Mouse (Mus musculus) telencephalon, adult 2 months (tissue): ENCODE results near the gene Myo1a.

Experiments used
- DNase-seq: peaks from one replicate; pipeline ENCODE4 v3.0.0-alpha.2; 2011; ENCODE audit warnings: low read depth, low spot score

Gene Myo1a

DNA sequence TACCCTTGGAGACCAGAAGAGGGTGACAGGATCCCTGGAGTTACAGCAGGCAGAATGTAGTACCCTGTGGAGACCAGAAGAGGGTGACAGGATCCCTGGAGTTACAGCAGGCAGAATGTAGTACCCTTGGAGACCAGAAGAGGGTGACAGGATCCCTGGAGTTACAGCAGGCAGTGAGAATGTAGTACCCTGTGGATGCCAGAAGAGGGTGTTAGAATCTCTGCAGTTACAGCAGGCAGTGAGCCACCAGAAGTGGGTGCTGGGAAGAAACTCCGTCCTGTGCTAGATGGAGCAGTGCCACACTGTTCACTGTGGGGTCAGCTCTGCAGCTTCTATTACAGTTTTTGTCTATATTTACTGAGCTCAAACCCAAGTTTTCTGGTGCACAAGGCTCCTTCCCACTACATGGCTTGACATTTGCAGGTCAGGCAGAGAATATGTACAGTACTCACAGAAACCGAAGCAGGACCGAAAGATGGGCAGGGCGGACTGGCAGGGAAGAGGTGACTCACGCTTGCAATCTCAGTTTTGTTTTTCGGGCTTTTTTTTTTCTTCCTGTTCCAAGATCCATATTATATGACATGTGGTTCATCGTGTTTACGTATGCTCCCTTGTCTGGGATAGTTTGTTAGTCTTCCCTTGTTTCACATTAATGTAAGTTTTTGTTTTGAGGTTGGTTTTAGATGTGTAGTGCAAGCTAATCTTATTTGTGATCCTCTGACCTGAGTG lies 30.0 kb upstream of the Myo1a start:
- DNase-seq = peak; percentile 92

DNA sequence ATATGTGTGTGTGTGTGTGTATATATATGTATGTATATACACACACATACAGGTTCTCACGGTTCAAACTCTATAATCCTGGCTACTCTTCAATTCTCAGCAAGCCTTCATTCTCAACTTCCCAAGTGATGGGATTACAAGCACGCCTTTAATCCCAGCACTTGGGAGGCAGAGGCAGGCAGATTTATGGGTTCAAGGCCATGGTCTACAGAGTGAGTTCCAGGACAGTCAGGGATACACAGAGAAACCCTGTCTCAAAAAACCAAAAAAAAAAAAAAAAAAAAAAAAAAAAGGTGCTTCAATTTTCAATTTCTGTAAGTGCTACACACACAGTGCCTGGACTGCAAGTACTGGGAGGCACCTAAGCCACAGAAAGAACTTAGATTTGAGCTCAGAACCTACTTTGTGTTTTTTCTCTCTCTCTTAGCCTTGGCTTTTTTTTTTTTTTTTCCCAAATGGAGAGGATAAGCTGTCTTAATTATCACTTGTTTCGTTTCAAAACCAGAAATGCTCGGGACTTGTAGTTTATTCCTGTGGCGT lies 29.0 kb upstream of the Myo1a start:
- DNase-seq = no peak

DNA sequence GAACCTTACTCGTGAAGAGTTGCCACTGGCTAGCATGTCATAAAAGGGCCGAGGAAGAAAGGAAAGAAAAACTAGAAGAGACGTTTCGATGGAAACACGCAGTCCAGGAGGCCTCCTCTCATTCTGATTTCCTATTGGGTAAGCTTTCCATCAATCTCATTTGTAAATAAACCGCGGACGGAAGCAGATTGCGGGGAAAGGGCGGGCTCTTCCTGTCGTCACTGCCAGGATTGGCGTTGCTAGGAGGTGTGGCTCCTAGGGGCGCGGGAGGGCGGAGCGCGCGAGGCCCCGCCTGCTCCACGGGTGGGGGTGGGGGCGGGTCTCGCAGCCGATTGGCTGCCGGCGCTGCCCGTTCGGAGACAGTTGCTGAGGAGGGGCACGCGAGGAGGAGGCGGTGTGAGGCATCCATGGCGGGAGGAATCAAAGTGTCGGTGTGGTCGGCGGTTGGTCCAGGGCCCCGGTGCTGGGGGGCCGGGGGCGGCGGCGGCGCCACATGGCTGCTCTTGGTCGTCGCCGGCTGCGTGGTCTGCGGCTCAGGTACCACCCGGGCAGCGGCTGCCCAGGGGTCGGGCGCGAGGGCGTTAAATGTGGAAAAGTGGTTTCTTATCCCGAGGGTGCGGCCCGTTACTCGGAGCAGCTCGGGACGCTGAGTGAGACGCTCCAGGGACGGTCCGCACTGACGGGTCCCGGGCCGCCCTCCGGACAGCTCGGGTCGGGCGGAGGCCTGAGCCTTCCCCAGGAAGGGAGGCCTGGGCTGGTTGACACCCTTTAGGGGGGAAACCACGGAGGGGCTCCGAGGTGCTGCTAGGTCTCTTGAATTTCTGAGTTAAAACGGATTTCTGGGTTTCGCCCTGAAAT lies 28.1 kb upstream of the Myo1a start:
- DNase-seq = peak; percentile 99

DNA sequence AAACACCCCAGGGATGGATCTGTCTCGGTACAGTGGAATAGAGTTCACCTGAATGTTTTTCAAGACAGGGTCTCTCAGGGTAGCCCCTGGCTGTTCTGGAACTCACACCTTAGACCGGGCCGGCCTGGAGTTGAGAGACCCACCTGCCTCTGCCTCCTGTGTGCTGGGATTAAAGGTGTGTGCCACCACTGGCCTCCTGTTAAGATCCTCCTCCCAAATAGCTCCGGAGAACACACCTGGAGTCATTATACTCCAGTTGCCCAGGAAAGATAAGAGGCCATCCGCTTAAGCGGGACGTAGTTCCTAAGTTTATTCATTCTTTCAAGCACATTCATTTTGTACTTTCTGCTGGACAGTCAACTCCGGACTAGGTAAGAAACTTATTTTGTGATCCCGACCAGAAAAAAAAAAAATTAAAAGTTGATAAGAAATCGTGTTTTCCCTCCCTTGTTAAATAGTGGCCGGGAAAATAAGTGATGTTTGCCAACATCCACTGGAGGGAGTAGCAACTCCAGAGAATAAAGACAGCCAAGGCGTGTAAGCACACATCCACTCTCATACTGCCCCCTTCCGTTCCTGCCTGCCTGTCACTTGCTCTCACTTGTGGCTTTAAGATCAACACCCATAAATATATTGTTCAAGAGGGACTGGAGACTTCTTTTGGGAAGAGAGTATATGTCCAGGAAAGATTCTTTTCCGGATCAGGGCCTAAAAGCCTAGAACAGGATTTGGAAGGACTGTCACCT lies 27.2 kb upstream of the Myo1a start:
- DNase-seq = peak; percentile 75

DNA sequence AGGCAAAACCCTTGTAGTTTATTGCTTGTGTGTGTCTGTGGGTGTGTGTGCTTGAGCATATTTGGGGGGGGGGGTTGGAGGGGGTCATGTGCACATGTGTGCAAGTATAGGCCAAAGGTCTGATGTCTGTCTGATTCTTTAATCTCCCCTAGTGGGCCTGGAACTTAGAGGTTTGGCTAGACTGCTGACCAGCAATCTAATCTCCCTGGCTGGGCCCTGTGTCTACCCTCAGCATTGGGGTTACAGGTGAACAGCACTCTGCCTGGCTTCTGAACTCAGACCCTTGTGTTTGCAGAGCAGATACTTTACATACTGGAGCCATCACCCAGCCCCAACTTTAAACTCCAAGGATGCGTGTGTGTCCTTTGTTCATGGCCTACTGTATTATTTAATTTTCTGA lies 25.8 kb upstream of the Myo1a start:
- no peak for DNase-seq

DNA sequence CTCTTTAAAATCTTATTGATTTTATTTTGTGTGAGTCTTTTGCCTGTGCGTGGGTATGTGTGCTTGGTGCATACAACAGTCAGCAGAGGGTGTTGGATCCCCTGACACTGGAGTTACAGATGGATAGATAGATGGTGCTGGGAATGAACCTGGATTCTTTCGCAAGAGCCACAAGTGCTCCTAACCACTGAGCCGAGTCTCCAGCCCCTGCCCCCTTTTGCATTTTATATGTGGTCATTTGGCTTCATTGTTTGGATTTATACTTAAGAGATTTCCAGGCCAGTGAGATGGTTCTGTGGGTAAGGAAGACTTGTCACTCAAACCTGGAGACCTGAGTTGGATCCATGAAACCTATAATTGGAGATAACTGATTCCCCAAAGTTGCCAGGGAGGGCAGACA lies 25.1 kb upstream of the Myo1a start:
- DNase-seq = no peak

DNA sequence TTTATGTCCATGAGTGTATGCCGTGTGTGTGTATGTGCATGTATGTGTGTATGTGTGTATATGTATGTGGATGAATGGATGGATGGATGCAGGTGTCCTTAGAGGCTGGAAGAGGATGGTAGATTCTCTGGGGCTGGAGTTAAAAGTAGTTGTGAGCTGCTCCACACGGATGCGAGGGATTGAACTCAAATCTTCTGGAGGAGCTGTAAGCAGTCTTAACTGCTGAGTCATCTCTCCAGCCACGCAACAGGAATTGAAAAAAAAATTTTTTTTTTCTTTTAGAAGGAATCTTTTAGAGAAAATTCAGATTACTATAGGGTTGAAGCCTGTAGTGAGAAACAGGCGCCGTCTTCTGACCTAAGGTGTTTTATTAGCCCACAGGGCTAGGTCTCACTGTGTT lies 22.1 kb upstream of the Myo1a start:
- no peak for DNase-seq

DNA sequence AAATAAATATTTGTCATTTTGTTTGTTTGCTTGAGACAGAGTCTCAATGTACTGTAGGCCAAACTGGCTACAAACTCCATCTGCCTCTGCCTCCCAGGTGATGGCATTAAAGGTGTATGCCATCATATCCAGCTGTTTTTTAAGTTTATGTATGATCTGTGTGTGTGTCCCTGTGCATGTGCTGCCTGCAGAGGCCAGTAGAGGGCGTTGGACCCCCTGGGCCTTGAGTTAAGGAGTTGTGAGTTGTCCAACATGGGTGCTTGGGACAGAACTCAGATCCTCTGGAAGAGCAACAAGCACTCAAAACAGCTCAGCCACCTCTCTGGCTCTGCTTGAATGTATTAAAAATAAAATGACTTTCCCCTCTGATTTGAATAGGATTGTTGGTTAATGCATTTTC lies 13.9 kb upstream of the Myo1a start:
- no peak for DNase-seq

DNA sequence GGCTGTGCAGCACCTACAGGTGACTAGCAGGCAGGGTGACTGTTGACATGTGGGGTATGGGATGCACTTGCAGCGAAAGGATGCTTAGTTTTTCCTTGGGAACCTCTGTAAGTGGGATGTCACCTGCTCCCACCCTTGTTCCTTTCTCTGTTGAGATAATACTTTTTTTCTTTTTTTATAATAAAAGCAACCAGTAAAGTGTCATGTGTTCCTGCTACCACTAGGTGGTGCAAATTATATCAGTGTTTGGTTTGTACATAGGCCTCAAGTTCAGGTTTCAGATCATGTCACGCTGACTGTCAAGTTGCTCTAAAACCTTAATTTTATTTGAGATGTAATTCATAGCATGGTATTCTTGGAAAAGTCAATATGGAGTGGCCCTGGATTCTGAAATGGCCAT lies 10.3 kb upstream of the Myo1a start:
- no peak for DNase-seq

DNA sequence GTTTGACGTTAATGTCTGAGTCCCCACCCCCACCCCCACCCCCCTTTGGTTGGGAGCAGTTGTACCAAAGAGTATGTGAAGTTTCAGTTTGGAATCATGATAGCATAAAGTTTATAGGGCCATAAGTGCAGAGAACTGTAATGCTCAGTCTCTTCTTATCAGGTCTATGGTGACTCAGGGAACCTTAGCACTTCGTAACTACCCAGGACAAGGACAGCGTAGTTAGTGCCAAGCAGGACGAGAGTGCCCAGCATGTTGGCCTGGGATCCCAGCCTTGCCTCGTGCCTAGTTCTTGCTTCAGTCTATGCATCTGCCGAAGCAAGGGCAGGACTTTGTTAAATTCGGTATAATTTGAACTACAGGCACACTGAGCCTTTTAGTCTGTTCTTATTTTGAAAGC lies 9.2 kb upstream of the Myo1a start:
- no peak for DNase-seq

DNA sequence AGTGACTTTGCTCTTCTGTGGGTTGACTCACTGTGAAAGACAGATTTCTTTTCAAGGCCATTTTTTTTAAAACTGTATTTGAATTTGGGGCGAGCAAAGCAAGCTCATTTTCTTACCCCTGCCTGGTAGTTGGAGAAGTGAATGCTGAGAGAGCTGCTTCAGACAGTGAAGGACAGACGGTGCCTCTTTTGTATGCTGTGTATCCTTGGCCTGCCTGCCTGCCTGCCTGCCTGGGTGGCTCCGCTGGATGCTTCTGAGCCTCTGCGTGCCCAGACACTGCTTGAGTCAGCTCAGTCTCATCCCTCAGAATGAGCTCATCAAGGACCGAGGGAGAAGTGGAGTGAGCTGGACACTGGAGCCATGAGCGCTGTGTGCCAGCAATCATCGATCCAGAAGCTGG lies 6.0 kb upstream of the Myo1a start:
- no peak for DNase-seq

DNA sequence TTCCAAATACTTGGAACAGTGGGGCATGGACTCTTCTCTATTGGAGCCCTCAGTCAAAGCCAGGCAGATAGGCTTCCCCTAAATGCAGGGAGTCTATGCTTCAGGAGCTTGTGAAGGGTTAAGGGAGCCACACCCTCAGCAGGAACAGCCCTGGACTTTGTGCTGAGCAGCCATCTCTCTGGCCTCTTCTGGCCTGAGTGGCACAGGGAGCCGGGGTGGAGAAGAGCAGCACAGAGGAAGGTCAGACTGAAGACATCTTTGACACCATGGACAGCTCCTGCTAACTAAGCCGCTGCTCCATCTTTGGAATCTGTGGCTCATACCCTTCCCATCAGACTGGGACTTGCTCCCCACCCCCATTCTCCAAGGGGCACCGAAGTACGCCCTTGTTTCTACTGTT lies 1.7 kb upstream of the Myo1a start:
- DNase-seq = no peak

DNA sequence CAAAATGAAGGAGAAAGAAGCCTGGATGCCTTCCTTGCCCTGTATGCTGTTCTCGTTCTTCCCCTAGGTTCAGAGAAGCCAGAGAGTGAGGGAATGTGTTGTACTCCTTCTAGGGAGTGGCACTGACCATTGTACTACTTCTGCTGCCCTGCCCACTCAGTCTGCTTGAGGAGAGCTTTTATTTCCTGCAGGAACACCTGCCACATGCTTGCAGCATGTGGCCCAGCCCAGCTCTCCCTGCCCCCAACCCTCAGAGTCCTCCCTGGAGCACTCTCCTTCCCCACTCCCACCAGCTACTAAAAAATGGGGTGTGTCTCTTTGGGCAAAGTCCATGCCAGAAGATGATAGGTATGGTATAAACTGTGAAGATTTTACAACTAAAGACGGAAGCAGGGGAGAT lies 677 bp upstream of the Myo1a start:
- no peak for DNase-seq

DNA sequence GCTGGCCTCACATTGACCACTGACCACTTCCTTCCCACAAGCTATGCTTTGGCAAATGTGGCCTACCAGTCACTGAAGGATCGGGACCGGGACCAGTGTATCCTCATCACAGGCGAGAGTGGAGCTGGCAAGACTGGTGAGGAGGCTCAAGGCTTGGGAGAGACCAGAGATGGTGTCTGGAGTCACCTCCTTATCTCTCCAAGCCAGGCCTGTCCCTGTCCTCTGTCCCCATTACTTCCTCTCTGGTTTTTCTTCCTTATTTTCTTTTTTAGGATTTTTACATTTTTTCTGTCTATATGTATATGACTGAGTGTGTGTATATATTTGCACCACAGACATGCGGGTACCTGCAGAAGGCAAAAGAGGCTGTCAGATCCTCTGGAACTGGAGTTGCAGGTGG lies 813 bp downstream of the Myo1a start:
- no peak for DNase-seq

DNA sequence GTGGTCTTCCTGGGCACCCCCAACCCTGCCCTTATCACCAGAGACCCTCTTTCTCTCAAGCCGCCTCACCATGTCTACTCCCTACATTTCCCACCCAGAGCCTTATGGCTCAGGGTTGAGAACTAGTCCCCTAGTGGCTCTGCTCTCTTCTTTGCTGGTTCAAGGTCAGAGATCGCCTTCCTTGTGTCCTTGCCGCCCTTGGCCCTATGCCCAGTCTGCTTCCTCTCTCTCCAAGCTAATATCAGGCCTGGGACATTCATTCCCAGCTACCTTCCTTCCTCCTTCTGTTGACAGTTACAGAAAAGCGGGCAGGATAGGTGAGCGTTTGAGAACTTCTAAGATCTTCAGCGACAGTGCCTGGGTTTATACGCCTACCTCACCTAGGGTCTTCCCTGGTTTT lies 2.8 kb downstream of the Myo1a start:
- no peak for DNase-seq

DNA sequence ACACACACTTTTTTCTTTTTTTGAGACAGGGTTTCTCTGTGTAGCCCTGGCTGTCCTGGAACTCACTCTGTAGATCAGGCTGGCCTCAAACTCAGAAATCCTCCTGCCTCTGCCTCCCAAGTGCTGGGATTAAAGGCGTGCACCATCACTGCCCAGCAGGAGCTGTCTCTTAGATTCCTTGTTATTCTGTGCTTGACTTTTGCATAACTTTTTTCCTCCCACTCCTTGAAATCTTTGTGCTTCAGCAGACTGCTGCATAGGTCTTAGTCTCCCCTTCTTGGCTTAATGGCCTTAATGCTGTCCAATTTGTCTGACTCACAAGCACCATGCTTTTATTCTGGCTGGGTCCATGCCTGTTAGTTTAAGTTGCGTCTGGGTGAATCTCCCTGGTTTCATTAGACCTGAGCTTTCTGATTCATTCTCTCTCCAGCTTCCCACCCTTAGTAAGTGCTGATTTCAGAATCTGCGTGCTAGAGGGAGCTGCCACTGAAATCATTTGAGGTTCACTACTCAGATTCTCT lies 3.9 kb downstream of the Myo1a start:
- DNase-seq = no peak

DNA sequence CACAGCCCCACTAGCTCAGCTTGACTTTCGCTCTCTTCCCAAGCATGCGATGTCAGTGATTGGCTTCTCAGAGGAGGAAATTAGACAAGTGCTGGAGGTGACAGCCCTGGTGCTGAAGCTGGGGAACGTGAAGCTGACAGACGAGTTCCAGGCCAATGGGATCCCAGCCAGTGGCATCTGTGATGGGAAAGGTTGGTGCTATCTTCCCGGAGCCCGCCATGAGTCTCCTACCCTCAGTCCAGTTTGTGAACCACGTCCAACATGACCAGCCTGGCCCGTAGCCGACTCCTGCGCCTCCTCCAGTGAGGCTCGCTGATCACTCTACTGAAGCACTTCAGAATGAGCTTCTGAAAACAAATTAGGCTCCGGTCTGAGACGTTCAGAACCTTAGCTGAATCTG lies 5.4 kb downstream of the Myo1a start:
- no peak for DNase-seq

DNA sequence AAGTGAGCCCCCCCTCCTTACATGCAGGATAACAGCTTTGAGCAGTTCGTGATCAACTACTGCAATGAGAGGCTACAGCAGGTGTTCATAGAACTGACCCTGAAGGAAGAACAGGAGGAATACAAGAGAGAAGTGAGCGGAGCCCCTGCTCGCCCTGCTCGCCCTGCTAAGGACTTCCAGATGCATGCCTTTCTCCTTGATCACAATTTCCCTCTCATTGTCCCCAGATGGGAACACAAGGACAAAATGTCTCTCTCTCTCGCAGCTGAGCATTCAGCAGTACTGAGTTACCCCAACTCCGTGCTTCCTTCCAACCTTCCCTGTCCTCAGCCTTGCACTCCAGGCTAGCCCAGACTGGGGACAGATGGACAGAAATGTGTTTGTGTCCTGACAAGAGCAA lies 7.8 kb downstream of the Myo1a start:
- DNase-seq = no peak

DNA sequence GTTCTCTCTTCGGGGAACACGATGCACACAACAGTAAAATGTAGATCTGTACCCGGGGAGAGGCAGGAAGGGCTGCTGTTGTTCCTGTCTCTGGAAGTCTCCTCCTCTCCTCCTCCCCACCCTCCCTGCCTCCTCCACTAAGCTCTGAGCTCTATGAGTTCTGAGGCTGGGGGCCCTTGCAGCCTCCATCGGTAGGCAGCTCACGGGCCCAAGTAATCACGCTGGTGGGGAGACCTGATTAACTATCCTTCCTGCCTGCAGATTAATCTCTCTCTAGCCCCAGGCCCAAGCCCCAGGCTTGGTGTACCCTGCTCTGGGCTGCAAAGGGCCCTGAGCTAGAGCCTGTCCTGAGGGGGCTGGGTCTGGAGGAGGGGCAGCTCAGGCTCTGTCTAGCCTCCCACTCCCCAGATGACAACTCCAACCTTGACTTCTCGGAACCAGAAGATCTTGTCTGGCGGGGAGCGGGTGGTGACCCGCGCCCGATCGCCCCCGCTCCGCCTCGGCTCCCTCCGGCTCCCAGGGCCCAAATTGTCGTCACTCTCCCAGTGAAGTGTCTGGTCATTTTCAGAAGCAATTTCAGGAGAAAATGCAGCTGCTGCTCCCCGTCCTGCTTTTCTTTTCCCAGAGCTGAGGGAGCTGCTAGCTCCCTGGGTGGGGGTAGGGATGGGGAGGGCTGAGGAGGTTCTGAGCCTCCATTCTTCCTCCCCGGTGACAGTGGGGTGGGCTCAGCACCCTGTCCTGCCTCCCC lies 16.9 kb downstream of the Myo1a start:
- DNase-seq = no peak

DNA sequence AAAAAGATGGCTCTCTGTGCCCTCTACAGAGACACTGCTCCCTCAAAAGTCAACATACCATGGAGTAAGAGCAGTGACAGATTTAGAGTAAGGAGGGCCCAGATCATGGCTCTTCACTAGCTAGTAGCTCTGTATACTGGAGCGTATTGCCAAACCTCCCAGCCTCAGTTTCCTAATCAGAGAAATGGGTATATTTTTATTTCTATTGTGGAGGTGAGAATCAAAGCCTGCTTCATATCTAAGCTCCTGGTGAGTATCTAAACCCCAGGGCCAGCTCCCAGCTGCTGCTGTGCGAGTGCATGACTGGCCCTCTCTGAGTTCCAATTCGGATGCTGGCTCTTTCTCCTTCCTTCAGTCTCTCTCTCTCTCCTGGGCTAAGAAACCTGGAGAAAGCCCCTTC lies 19.2 kb downstream of the Myo1a start, which contains the start of gene Tac2:
TSS of gene Tac2 (plus strand) at position 301 of the 400 bp plus-strand sequence.
- no peak for DNase-seq

DNA sequence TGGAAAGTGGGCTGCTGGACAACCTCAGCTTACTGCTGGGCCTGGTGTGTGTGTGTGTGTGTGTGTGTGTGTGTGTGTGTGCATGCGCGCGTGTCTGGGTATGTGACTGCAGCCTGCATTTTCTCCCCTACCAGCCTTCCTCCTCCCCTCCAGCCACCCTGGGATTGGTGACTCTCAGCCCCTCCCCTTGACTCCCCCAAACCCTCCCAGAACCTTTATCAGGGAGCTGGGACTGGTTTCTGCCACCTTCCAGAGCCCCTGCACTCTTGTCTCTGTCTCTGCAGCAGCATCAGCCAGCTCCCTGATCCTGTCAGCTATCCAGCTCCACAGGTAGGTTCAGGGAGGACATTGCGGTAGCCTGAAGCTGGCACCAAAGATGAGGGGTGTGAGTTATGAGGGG lies 20.2 kb downstream of the Myo1a start:
- no peak for DNase-seq
